Mouse (Mus musculus): ENCODE results near the gene Adamts9. TPM values are rescaled to one million over a fixed set of nuclear protein-coding genes. Genes with fewer than 3 reads are reported as not detected.

Gene Adamts9
- total and polyA plus RNA-seq, 3 experiments, result 0.27 TPM; not detected in 2

DNA sequence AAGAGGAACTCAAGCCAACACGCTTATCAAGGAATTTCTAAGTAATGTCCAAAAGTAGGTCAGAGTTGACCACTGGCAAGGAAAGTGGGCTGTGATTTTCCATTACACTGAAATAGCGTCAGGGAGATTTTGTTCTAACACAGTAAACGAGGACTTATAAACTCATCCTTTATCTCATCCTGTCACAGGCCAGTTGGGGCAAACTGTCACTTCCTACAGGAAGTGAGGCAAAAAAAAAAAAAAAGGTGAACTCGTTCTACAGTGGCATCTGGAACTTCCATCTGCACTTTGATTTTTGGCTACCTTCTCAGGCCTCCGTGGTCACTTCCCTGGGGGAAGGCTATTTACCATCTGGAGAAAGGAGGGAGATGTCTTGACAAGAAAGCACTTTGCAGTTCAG, 68.4 kb downstream of the Adamts9 start:
- Histone ChIP-seq H3K9me3 (replicated peaks) (peaks cover 19% of the 10 kb centered on the region), H3K36me3 (replicated peaks) (no peaks in the 10 kb centered on the region), H3K27me3 (ENCODE audit: insufficient read depth, low read length) (no peaks in the 10 kb centered on the region), H3K4me3 (ENCODE audit: low read depth, low read length) (no peak overlapping the region), H3K4me1 (ENCODE audit: insufficient read depth, low read depth, low read length) (no peaks in the 10 kb centered on the region)
- ATAC-seq (ENCODE audit: extremely low read depth, insufficient number of reproducible peaks, low FRiP score, poor library complexity, severe bottlenecking) (no peak), DNase-seq (ENCODE audit: low spot score) (no peak)
- TF ChIP-seq GATA1 (IDR thresholded peaks at IDR 0.05; ENCODE audit: borderline replicate concordance, low read length), result no peak
- no peak for TF ChIP-seq TAL1 (conservative IDR thresholded peaks at IDR 0.05; ENCODE audit: low read depth, low read length)
- no peak for TF ChIP-seq CTCF (IDR thresholded peaks at IDR 0.05; ENCODE audit: low read depth, low read length)
- no peak for TF ChIP-seq GATA2 (IDR thresholded peaks at IDR 0.05; ENCODE audit: borderline replicate concordance, low read depth, low read length)
- TF ChIP-seq POLR2AphosphoS5 (IDR thresholded peaks at IDR 0.05; ENCODE audit: insufficient replicate concordance, low read depth, low read length), result no peak

DNA sequence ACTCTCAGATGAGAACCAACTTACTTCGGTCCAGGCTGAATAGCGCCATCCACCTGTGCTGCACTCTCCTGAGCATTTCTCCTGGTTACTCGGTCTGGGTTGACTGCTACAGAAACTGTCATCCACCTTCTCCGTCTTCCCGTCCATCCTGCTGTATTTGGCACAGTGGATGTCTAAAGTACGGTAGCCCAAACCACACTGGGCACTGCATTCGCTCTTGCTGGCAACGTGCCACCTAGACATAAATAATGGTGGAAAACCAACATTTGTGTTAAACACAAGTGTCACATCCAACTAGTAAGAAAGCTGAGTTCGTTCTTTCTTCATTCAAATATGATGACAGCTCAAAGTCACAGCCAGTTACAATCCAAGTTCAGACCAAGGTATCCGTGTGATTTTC, 70.5 kb downstream of the Adamts9 start:
- Histone ChIP-seq H3K9me3 (replicated peaks) (peaks cover 23% of the 10 kb centered on the region), H3K4me3 (ENCODE audit: low read depth, low read length) (no peak overlapping the region), H3K4me1 (ENCODE audit: insufficient read depth, low read depth, low read length) (no peaks in the 10 kb centered on the region), H3K36me3 (replicated peaks) (no peaks in the 10 kb centered on the region), H3K27me3 (ENCODE audit: insufficient read depth, low read length) (no peaks in the 10 kb centered on the region)
- TF ChIP-seq GATA1 (IDR thresholded peaks at IDR 0.05; ENCODE audit: borderline replicate concordance, low read length) (no peak), POLR2AphosphoS5 (IDR thresholded peaks at IDR 0.05; ENCODE audit: insufficient replicate concordance, low read depth, low read length) (no peak), CTCF (IDR thresholded peaks at IDR 0.05; ENCODE audit: low read depth, low read length) (no peak), TAL1 (conservative IDR thresholded peaks at IDR 0.05; ENCODE audit: low read depth, low read length) (no peak), GATA2 (IDR thresholded peaks at IDR 0.05; ENCODE audit: borderline replicate concordance, low read depth, low read length) (no peak)
- DNase-seq (ENCODE audit: low spot score), result no peak
- ATAC-seq (ENCODE audit: extremely low read depth, insufficient number of reproducible peaks, low FRiP score, poor library complexity, severe bottlenecking), result no peak

- H3K4me3 ChIP-seq (ENCODE audit: low read depth, low read length), result no peak overlapping the region
- no peaks in the 10 kb centered on the region for H3K27me3 ChIP-seq (ENCODE audit: insufficient read depth, low read length)
- DNase-seq (ENCODE audit: low spot score), result no peak
- no peak for TF ChIP-seq CTCF (IDR thresholded peaks at IDR 0.05; ENCODE audit: low read depth, low read length)
- no peak for TF ChIP-seq GATA2 (IDR thresholded peaks at IDR 0.05; ENCODE audit: borderline replicate concordance, low read depth, low read length)
- TF ChIP-seq POLR2AphosphoS5 (IDR thresholded peaks at IDR 0.05; ENCODE audit: insufficient replicate concordance, low read depth, low read length), result no peak
- no peak for TF ChIP-seq TAL1 (conservative IDR thresholded peaks at IDR 0.05; ENCODE audit: low read depth, low read length)
- TF ChIP-seq GATA1 (IDR thresholded peaks at IDR 0.05; ENCODE audit: borderline replicate concordance, low read length), result no peak
- ATAC-seq (ENCODE audit: extremely low read depth, insufficient number of reproducible peaks, low FRiP score, poor library complexity, severe bottlenecking), result no peak
- peaks cover 18% of the 10 kb centered on the region for H3K9me3 ChIP-seq (replicated peaks)
- H3K36me3 ChIP-seq (replicated peaks), result no peaks in the 10 kb centered on the region
- H3K4me1 ChIP-seq (ENCODE audit: insufficient read depth, low read depth, low read length), result no peaks in the 10 kb centered on the region
Measured at GRCm38 (mm10) chr6:92871813-92872212, 71.5 kb downstream of the Adamts9 start.

- ATAC-seq (ENCODE audit: extremely low read depth, insufficient number of reproducible peaks, low FRiP score, poor library complexity, severe bottlenecking) (no peak), DNase-seq (ENCODE audit: low spot score) (no peak)
- no peaks in the 10 kb centered on the region for H3K36me3 ChIP-seq (replicated peaks)
- no peak overlapping the region for H3K4me3 ChIP-seq (ENCODE audit: low read depth, low read length)
- H3K9me3 ChIP-seq (replicated peaks), result peaks cover 15% of the 10 kb centered on the region
- no peaks in the 10 kb centered on the region for H3K27me3 ChIP-seq (ENCODE audit: insufficient read depth, low read length)
- no peaks in the 10 kb centered on the region for H3K4me1 ChIP-seq (ENCODE audit: insufficient read depth, low read depth, low read length)
- TF ChIP-seq CTCF (IDR thresholded peaks at IDR 0.05; ENCODE audit: low read depth, low read length) (no peak), GATA2 (IDR thresholded peaks at IDR 0.05; ENCODE audit: borderline replicate concordance, low read depth, low read length) (no peak), GATA1 (IDR thresholded peaks at IDR 0.05; ENCODE audit: borderline replicate concordance, low read length) (no peak), TAL1 (conservative IDR thresholded peaks at IDR 0.05; ENCODE audit: low read depth, low read length) (no peak), POLR2AphosphoS5 (IDR thresholded peaks at IDR 0.05; ENCODE audit: insufficient replicate concordance, low read depth, low read length) (no peak)
Measured at GRCm38 (mm10) chr6:92869582-92870219, 73.6 kb downstream of the Adamts9 start.

DNA sequence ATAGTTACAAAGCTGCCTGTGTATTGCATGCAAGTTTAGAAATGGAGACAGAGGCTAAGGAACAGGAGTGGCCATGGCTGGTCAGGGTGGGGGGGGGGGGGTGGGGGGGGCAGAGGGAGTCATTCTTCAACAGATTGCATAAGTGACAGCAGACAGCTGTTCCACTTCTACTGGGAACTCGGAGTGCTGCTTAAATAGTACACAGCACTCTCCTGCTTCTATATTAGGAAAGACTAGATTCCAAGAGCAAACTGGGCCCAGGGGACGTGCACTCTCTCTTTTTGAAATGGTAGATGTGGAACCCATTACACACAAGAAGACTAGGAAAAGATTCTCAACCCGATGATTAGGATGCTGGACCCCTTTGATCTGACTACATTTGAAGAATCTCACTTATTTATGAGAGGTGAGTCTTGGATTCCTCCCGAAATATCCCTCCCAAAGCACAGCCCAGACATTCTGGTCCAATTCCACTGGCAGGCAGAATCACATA, 74.2 kb downstream of the Adamts9 start, which contains the start of gene Gm15737:
Gene Gm15737, plus strand, starts transcription at position 269 of the 493 bp plus-strand sequence.
- Histone ChIP-seq H3K9me3 (replicated peaks) (peaks cover 18% of the 10 kb centered on the region), H3K4me3 (ENCODE audit: low read depth, low read length) (no peak within 1 kb of the TSS), H3K36me3 (replicated peaks) (no peaks in the 10 kb centered on the region), H3K4me1 (ENCODE audit: insufficient read depth, low read depth, low read length) (no peaks in the 10 kb centered on the region), H3K27me3 (ENCODE audit: insufficient read depth, low read length) (no peaks in the 10 kb centered on the region)
- TF ChIP-seq TAL1 (conservative IDR thresholded peaks at IDR 0.05; ENCODE audit: low read depth, low read length), result no peak
- TF ChIP-seq GATA1 (IDR thresholded peaks at IDR 0.05; ENCODE audit: borderline replicate concordance, low read length), result no peak
- no peak for TF ChIP-seq GATA2 (IDR thresholded peaks at IDR 0.05; ENCODE audit: borderline replicate concordance, low read depth, low read length)
- no peak for TF ChIP-seq POLR2AphosphoS5 (IDR thresholded peaks at IDR 0.05; ENCODE audit: insufficient replicate concordance, low read depth, low read length)
- TF ChIP-seq CTCF (IDR thresholded peaks at IDR 0.05; ENCODE audit: low read depth, low read length), result no peak
- DNase-seq (ENCODE audit: low spot score) (no peak), ATAC-seq (ENCODE audit: extremely low read depth, insufficient number of reproducible peaks, low FRiP score, poor library complexity, severe bottlenecking) (no peak)

- DNase-seq (ENCODE audit: low spot score), result no peak
- H3K9me3 ChIP-seq (replicated peaks), result peaks cover 15% of the 10 kb centered on the region
- H3K27me3 ChIP-seq (ENCODE audit: insufficient read depth, low read length), result no peaks in the 10 kb centered on the region
- ATAC-seq (ENCODE audit: extremely low read depth, insufficient number of reproducible peaks, low FRiP score, poor library complexity, severe bottlenecking), result no peak
- H3K36me3 ChIP-seq (replicated peaks), result no peaks in the 10 kb centered on the region
- TF ChIP-seq GATA2 (IDR thresholded peaks at IDR 0.05; ENCODE audit: borderline replicate concordance, low read depth, low read length), result no peak
- TF ChIP-seq POLR2AphosphoS5 (IDR thresholded peaks at IDR 0.05; ENCODE audit: insufficient replicate concordance, low read depth, low read length), result no peak
- TF ChIP-seq CTCF (IDR thresholded peaks at IDR 0.05; ENCODE audit: low read depth, low read length), result no peak
- no peak for TF ChIP-seq GATA1 (IDR thresholded peaks at IDR 0.05; ENCODE audit: borderline replicate concordance, low read length)
- no peak overlapping the region for H3K4me3 ChIP-seq (ENCODE audit: low read depth, low read length)
- H3K4me1 ChIP-seq (ENCODE audit: insufficient read depth, low read depth, low read length), result no peaks in the 10 kb centered on the region
Measured at GRCm38 (mm10) chr6:92862599-92862998, 80.7 kb downstream of the Adamts9 start.
